Mouse (Mus musculus): ENCODE measurements around the gene Lhx6.
"Not testable (repeated sequence)": the region's sequence is repeated elsewhere in the genome, so short reads cannot be mapped to it uniquely, and the experiment has no call there.

Gene Lhx6

DNA sequence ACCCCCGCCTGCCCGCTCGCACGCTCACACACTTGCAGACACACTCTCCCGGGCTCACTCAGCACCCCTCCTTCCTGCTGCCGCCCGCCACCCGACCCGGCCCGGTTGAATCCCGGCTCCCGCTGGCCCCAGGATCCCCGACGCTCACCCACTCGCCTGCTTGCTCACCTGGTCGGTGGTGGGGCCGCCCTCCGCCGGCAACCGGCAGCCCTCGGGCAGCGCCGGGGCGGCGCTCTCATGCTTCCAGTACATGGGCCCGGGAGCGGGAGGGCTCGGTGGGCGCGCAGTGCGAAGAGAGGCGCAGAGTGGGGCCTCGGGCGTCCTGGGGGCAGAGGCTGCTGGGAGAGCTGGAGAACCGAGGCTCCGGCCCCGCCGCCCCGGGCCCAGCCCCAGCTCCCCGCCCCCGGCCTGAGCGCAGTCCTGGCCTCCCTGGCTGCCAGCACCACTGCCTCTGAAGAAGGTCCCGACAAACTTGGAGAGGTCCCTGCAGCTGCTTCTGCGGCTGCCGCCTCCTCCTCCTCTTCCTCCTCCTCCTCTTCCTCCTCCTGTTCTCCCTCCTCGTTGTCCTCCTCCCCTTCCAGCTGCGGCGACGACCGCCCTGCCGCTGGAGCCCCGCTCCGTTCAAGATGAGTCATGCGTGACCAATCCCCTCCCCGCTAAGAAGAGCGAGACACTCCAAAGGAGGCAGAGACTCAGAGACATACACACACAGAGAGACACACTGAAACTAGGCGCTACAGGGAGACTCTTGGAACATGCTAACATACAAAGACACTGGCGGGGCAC, at the start of gene Lhx6:
Lhx6 (minus strand) TSS at position 453 of the 786 bp plus-strand sequence.
- DNase-seq (ENCODE audit: low spot score) = no peak

DNA sequence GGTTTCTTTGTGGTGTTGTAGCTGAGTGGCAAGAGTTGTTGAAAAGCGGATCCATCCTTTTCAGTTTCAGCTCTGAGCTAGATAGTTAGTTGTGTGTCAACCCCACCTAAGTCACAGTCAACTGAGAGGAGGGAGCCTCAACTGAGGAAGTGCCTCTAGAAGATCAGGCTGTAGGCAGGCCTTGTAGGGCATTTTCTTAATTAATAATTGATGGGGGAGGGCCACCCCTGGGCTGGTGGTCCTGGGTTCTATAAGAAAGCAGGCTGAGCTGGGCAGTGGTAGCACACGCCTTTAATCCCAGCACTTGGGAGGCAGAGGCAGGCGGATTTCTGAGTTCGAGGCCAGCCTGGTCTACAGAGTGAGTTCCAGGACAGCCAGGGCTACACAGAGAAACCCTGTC, 47.2 kb upstream of the Lhx6 start:
- DNase-seq (ENCODE audit: low spot score) = not testable (repeated sequence)

DNA sequence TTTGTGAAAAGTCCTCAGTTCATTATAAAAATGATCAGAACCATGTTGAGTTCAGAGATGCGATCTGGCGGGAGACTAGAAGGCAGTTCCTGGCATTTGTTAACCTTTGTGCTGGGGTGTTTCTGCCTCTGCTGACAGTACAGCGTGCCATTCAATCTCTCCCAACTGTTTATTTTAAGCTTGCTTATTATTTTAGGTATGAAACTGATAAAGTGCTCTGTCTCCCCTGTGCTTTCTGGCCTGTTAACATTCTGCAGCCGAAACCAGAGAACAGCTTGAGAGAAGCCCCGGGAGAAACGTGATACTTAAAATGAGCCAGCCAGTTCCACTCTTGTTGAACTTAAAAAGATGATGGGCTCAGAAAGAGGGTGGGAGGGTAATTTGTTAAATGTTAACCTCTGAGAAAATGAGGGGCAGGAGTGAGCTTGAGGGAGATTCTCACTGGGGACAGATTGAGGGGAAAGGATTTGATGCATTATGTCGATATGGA, 43.7 kb upstream of the Lhx6 start:
- DNase-seq (ENCODE audit: low spot score) = peak; percentile 30

DNA sequence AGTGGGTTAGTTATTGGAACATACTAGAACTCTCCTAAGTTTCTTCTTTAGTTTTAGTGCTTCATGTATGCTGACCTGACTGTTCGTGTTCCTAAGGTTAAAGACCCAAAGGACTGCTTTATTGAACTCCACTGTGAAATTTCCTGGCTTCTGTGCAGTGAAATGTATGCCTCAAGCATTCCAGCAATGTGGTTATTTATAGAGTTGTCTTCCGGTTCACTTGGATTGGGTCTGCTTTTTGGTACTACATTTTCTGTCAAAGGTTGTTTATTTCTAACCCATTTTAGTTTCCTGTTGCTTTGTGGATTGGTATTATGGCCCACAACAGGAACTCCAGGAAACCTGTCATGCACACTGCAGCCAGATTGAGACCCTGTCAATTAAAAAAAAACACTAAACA, 33.9 kb upstream of the Lhx6 start:
- no peak for DNase-seq (ENCODE audit: low spot score)

DNA sequence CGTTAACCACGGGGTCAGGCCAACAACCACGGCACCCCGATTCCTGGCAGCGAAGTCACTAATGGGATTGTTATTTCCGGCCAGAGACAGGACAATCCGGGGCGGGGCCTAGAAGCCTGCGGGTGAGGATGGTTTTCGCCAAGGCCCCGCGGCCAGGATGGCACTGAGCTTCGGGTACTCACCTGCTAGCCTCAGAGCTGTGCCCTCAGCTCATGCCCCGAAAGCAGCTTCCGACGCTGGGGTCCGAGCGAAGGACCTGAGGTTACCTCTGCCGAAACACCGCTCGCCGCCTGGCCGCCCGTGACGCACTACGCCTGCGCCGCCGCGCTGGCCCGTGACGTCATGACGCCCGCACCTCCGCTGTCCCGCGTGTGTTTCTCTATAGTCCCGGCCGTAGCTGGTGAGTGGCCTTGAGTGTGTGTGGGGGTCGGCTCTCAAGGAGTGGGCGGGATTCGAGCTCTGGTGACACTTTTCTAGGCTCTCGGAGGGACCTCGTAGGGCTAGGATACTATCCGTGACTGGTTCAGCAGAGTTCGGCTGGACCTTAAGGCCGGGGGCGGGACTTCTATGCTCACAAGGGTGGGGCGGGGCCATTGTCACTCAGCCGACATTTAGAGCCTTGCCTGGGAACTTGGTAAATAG, 31.2 kb upstream of the Lhx6 start, which contains the start of the genes Mrrf and Rbm18:
Mrrf (plus strand) TSS at position 90 of the 642 bp plus-strand sequence.
Rbm18 (minus strand) TSS at position 474 of the 642 bp plus-strand sequence.
- peak; percentile 94 for DNase-seq (ENCODE audit: low spot score)

DNA sequence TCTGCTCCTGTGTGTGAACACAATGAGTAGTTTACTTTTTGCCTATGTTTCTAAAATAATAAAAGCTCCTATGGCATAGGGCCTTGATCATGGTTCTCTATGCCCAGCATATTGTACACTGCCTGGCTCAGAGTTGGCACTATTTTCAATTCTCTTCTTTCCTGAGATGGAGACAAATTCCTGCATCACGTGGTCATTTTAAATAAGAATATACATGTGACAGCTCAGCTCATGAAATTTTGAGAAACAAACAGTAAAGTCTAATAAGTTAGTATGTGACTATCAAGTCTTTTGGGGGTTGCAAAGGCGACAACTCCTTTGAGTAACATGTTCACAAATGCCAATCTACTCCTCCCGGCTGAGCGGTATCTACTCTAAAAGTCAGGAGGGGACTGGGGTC, 30.7 kb upstream of the Lhx6 start:
- no peak for DNase-seq (ENCODE audit: low spot score)

DNA sequence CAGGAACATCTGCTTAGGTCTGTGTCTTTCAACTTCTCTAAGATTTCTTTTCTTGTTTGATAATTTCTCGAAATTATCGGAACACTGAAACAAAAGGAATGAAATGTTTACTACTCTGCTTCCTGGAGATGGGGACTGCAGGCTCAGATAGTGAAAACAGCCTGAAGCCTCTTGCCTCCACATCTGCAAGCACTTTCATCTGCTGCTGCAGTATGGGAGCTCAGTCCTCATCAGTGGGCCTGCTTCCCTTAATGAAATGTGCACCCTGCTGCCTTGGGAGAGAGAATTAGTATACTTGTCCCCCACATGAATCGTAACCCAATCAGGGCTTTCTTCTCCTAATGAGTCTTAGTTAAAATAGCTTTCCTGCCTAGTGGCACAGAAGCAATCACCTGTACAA, 23.8 kb upstream of the Lhx6 start:
- DNase-seq (ENCODE audit: low spot score) = no peak

DNA sequence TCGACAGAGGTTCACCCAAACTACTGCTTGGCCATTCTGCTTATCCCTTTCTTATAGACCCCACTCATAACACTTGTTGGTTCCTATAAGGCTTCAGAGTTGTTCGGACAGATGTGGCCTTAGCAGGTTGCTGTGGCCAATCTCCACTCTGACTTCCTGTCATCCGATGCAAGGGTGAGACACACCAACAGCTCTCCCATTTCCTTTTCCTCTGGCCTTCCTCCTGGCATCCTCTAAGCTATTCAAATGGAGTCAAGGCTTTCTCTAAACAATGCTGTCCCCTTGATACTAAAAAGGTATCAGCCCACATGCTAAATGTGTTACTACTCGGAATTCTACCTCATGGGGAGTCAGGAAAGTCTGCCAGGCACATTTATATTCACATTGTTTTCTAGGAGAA, 22.8 kb upstream of the Lhx6 start:
- no peak for DNase-seq (ENCODE audit: low spot score)

DNA sequence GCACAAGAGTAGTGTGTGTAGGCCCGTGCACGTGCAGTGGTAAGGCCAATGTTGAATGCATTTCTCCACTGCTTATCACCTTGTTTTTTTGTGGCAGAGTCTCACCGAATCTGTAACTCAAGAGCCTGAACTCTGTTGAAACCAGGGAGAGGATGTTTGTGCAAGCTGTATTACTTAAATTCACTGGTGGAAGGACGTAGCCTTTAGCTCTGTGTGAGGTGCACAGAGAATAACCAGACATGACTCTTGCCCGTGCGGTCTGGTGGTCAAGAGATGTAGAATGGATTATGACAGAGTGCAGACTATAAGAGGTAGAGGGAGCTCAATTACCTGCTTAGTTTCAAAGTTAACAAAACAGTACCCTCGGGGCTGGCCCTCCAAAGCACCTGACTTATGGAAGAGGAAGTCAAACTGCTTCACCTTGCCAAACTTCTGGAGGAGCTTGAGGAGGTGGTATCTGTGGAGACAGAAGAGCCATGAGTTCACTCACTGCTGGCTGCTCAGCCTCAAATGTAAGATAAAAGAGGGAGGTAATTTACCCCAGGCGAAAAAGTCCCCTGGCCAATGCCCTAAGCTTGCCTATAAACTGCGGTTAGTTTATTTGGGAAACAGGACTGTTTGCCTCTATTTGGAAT, 21.7 kb upstream of the Lhx6 start:
- no peak for DNase-seq (ENCODE audit: low spot score)

DNA sequence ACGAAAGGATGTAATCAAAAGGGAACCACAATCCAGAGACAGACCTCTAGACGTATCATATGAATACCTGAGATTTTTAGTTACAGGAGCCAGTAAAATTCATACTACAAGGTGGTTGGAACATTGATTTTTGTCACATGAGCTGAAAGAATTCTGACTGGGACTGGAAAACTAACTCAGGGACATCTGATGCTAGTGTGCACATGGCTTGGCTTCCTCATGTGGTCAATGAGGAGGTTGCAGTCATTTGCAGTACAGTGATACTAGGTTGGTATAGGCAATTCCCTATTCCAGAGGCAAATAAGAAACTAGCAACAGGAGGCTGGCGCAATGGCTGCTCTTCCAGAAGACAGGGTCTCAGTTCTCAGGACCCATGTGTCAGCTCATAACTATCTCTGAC, 7.4 kb upstream of the Lhx6 start:
- DNase-seq (ENCODE audit: low spot score) = no peak

DNA sequence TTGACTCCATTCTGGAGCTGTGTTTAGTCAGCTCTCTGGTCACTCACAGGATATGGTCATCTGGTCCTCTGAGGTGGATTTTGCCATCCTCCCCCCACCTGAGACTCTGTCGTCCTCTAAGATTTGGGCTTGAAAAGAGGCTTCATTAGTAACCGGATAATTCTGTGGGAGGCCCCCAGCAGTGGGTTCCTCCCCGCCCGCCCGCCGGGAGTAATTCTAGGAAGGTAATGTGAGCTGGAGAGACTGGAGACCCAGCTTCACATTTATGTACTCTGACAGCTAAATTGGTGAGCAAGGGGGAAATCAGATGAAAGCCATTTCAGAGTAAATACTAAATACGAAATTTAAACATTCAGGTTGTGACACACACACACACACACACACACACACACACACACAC, 3.4 kb upstream of the Lhx6 start:
- peak; percentile 13 for DNase-seq (ENCODE audit: low spot score)

DNA sequence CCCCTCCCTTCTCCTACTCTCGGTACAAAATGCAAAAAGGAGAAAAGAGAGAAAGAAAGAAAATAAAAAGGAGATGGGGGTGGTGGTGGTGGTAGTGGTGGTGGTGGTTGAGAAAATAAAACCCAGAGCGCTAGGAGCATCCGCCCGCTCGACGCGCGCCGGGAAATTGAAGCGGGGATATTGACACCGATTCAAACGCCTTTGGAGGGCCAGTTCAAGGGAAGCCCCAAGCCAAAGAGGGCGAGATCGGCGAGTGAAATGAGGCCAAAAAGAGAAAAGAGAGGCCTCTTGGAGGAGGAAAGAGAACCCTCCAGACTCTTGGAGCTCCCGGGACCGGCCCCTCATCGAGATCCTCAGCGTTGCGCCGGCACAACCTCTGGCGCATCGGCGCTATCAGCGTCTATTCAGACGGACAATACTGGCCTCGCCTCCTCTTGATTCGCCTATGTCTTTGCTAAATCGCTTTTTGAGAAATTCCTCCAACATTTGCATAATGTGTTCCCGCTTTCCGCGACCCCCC, 712 bp downstream of the Lhx6 start:
- DNase-seq (ENCODE audit: low spot score) = peak; percentile 65

DNA sequence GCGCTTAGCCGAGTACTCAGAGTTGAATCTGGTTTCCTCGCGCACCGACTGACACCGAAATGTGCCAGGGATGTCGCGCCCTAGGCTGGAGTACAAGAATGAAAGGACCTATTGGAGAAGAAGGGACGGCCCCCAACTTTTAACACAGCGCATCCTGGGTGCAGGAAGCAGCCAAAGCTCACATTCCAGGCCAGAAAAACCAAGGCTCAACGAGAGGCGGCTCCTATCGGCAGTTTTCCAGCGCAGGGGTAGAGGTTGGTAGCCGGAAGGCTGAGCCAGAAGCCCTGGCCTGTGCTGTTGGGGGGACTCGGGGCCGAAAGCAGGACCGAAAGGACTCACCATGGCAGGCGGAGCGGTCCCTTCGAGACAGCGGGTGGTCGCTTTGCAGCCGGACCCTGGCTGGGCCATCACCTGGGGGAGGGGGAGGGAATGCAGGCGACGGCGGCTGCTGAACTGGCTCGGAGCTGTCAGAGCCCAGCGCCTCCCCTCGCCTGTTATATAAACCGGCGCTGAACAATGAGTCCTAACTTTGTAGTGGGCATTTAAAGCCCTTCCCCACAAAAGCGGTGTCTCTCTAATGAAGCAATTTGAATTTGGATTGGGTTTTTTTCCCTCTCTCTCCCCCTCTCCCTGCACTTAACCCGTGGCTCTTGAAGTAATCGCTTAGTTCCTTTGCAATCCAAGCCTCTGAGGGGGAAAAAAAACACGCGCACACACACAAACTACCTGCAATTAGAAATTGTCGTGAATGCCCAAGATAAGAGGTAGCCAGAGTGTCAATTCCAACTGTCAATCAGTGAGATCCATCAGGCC, 1.4 kb downstream of the Lhx6 start:
- DNase-seq (ENCODE audit: low spot score) = peak; percentile 67

DNA sequence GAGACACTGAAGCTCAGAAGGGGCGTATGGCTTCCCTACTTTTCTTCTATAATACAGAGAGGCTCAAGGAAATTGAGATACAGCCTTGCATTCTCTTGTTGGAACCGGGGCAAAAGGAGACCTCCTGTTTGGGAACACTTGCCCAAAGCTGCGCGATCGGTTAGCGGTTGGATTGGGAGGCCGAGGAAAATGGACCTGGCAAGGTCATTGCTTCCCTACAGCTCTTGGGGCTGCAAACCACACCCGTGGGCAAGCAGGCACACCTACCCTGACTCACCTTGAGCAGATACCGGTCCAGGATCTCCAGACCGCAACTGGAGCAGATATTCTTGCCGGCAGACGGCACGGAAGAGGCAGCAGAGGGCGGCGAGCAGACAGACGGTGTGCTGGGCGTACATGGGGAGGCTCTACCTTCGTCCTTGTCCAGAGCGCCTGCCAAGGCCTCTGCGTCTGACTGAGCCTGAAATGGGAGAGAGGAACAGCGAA, 2.1 kb downstream of the Lhx6 start:
- peak; percentile 27 for DNase-seq (ENCODE audit: low spot score)

DNA sequence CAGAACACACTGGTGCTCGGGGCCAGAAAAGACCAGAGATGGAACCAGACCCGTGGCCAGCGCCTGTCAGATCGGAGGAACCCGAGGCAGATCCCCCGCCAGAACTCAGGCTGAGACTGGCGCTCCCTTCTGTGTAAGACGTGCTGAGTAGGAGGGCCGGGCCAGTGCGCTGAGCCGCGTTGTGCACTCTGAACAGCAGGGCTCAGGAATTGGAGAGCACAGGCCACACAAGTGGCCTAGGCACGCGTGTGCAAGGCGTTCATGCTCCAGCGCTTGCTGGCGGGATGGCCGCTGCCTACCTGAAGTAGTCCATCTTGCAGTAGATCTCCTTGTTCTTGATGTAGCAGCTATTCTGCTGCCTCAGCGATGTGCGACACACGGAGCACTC, 2.7 kb downstream of the Lhx6 start:
- DNase-seq (ENCODE audit: low spot score) = no peak

DNA sequence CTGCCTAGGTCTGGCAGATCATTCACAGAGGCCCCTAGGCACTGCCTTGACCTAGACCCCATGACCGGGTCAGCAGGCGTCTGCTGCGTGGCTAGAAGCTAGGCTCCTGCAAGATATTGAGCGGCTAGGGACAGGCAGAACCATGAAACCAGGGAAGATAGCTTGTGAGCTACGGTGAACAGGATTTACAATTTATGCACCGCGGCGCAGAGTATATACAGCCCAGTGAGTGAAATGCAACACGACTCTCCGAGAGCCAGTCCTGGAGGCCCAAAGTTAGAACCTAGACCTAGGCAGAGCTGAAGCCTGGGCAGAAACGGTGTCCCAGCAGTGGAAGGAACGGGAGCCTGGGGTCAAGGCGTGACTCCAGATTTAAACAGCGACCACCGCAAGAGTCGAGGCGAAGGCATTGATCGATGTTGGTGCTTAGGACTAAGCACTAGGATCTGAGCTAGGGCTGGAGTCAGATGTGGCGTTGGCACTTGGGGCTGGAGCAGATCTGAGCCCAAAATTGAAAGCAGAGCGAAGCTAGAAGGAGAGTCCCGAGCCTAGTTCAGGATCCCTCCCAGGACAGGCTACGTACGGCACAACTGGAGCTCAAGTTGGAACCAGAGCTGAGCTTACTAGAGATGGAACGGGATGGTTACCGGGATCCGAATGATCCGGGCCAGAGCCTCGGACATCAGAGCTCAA, 3.2 kb downstream of the Lhx6 start:
- peak; percentile 65 for DNase-seq (ENCODE audit: low spot score)

DNA sequence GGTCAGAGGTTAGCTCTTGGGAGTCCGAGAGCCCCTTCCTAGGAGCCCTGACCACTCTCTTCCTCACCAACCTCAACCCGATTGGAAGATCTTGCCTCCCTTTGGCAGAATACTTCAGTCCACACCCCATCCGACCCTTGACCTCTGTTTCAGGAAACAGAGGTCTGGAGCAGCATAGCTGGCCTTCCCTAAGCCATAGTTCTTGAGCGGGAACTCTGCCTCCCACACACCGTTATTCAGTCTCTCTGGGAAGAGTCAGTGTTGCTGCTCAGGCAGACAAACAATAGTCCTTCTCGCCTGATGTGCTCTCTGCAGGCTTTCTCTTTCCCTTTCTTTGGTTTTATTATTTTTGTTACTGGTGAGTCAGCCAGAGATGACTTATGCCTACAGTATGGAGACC, 5.5 kb downstream of the Lhx6 start:
- DNase-seq (ENCODE audit: low spot score) = peak; percentile 60

DNA sequence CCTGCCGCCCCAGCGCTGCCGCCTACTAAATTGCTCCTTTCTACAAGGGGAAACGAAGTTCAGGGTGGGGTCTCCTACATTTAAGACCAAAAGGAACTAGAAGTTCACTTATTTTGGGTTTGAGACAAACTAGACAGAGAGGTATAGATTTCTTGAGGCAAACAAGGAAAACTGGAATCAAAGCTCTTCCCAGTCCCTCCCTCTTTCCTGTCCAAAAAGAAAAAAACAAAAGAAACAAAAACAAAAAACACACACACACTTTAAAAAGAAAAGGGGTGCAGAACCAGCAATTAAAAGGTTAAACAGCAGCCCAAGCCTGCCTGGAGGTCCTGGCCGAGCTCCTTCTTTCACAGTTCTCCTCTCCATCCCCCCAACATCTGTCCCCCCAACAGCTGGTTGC, 7.2 kb downstream of the Lhx6 start:
- no peak for DNase-seq (ENCODE audit: low spot score)

DNA sequence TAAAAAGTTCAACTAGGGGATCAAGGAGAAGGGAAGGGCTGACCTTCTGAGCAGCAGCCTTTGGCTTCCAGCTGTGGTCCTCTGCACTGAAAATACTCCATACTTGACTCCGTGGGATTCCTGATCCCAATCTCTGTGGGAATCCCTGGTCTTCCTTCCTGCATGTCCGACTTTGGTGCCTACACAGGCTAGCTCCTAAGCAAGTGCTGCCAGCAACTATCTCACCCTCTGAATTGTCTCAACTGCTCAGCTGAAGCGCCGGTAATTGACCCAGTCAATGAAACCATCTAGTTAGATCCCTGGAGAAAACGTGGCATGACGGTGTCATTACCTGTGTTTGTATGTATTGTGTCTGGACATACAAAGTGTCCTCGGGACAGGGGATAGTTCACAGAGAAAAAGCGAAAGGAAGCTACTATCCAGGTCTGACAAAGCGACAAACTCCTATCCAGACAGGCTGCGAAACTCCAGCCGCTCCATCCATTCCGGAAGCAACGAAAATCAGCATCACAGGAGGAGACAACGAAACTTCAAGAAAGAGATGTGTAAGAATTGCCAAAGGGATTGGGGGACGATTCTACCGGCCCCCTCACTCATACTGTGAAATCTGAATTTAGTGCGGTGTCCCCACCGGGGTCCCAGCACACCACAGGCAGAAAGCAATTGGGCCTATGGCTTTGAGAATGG, 7.9 kb downstream of the Lhx6 start:
- peak; percentile 57 for DNase-seq (ENCODE audit: low spot score)

DNA sequence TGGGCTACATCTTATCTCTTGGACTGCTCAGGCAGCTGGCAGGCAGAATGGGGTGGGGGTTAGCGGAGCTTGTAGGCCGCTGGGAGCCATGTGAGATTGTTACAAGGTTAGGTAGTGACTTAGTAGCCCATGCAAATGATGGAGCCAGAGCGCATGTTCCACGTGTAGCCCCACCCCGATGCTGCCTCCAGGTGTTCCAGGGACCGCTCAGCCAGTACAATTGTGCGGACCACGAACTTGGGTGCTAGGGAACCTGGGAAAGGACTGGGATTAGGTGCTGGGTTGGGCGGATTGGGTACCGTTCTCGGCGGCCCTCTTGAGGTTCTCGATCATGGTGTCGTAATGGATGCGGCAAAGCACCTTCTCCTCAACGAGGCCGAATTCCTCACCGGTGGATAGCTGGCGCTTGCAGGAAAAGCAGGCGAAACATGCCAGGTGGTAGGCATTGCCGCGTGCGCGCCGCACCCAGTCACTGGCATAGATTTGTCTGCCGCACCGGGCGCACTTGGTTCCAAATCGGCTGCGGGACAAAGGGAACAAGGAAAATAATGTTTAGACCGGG, 11.2 kb downstream of the Lhx6 start:
- peak; percentile 4 for DNase-seq (ENCODE audit: low spot score)
